Mouse (Mus musculus): ENCODE data around the gene Tprn.

DNA sequence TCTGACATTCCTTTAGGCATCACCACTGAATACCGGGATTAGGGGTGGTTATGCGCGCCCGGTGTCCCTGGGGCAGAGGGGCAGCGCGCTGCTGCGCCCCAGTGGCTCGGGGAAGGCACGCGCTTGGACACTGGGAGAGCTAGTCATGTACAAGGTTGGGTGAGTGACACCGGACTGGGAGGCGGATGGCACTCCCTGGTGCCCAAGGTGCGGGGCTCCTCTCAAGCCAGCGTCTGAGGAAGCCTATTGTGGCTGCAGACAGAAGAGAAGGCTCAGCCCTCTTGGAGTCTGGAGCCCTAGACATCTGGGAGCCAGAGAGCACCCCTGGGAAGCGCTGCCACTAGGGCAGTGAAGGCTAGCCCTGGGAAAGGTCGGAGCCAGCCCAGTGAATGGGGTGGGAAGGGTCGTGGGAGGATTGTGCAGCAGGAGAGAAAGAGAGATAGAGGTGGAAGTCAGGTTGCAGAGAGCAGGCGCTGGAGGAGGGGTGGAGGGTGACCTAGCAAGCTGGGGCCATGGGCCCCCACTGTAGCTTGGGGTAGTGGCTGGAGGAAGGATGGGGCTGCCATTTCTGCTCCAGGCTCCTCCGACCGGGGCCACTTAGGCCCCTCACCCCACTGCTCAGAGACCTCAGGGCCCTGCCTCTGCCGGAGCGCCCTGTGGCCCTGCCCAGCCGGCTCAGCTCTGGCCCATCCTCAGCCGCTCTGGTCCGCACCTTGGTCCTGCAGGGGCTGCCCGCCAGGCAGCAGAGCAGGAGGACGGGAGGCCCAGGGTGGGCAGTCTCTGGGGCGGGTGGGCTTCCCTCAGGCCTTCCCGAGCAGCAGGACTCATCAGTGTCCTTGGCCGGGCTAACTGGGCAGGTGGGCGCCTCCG, 29.0 kb downstream of the Tprn start:
- TF ChIP-seq CTCF (IDR thresholded peaks at IDR 0.05; ENCODE audit: extremely low read depth, insufficient read length, insufficient replicate concordance, low read depth, low read length): no peak
- TF ChIP-seq POLR2A (IDR thresholded peaks at IDR 0.05; ENCODE audit: low read depth, low read length): no peak

Measured in small intestine, adult 2 months (tissue).